Mouse (Mus musculus) liver, embryonic 14.5 days (tissue): ENCODE data around the gene Ptprn2. TPM values are rescaled to one million over a fixed set of nuclear protein-coding genes. Genes with fewer than 3 reads are reported as not detected.

Experiments used
- ATAC-seq: fragments of 200-750 bp; cut with Nextera tagmentation; 2 replicates; pipeline ENCODE4 v1.8.0; 2017; ENCODE audit warnings: moderate number of reproducible peaks, mild to moderate bottlenecking, moderate library complexity; ENCODE audit not compliant: insufficient read depth
- DNase-seq, 3 experiments: peaks; one replicate each; pipeline ENCODE4 v3.0.0-alpha.2; 2012 to 2013; ENCODE audit warnings: low read depth in 3 of 3, low spot score in 3 of 3
- H3K27ac ChIP-seq: fragments of 300-500 bp; sonication (generic); 2 replicates; pipeline ENCODE4 v1.5.1; 2014; ENCODE audit warnings: moderate library complexity, mild to moderate bottlenecking, control low read depth, inconsistent platforms
- H3K27me3 ChIP-seq: fragments of 300-500 bp; sonication (generic); 2 replicates; pipeline ENCODE4 v1.6.1; 2014; ENCODE audit warnings: mild to moderate bottlenecking, low read length, moderate library complexity; ENCODE audit not compliant: control insufficient read depth, insufficient read depth
- H3K36me3 ChIP-seq: fragments of 300-500 bp; sonication (generic); replicated peaks from 2 replicates; pipeline ENCODE4 v1.6.1; 2014; ENCODE audit warnings: low read depth; ENCODE audit not compliant: control insufficient read depth, insufficient read depth
- H3K4me1 ChIP-seq, 2 experiments: fragments of 200-500 bp in 1 of 2; fragments of 300-500 bp in 1 of 2; sonication (generic) in 1 of 2; replicated peaks; 2 replicates each; pipeline ENCODE4 v1.6.1; 2012 to 2014; ENCODE audit warnings: antibody characterized with exemption in 1 of 2, inconsistent platforms in 1 of 2, low read length in 1 of 2; ENCODE audit not compliant: control insufficient read depth in 2 of 2, insufficient read depth in 2 of 2
- H3K4me2 ChIP-seq: fragments of 300-500 bp; sonication (generic); 2 replicates; pipeline ENCODE4 v1.6.1; 2014; ENCODE audit warnings: low read depth, mild to moderate bottlenecking, control low read depth, moderate library complexity
- H3K4me3 ChIP-seq, 2 experiments: fragments of 200-500 bp in 1 of 2; fragments of 300-500 bp in 1 of 2; sonication (generic) in 1 of 2; 2 replicates each; pipeline ENCODE4 v1.5.1; 2012 to 2014; ENCODE audit warnings: low read depth in 2 of 2, low read length in 2 of 2, mild to moderate bottlenecking in 2 of 2, control low read depth in 1 of 2, inconsistent platforms in 1 of 2, moderate library complexity in 1 of 2; ENCODE audit not compliant: insufficient read depth in 1 of 2
- H3K9ac ChIP-seq: fragments of 300-500 bp; sonication (generic); replicated peaks from 2 replicates; pipeline ENCODE4 v1.6.1; 2014; ENCODE audit warnings: mild to moderate bottlenecking, control low read depth, moderate library complexity
- H3K9me3 ChIP-seq: fragments of 300-500 bp; sonication (generic); 2 replicates; pipeline ENCODE4 v1.6.1; 2016; ENCODE audit warnings: low read length, mixed read lengths; ENCODE audit not compliant: control insufficient read depth
- CTCF ChIP-seq: IDR thresholded peaks from 2 replicates; pipeline ENCODE4 v1.5.1; 2016; ENCODE audit warnings: antibody characterized with exemption, low read depth, control low read depth
- EP300 ChIP-seq: IDR thresholded peaks from 2 replicates; pipeline ENCODE4 v1.6.1; 2016; ENCODE audit warnings: antibody characterized with exemption, low read depth
- WGBS: fragments of 180-500 bp; shearing (Covaris S2); extraction: QIAGEN DNeasy Blood & Tissue Kit; methylation state at CpG from one replicate; pipeline ENCODE4 v1.1.7; 2014; ENCODE audit not compliant: insufficient replicate concordance; 5-methylcytosine and 5-hydroxymethylcytosine counted together
- polyA plus RNA-seq, 2 experiments: library from polyadenylated mRNA; depleted of rRNA in 1 of 2; stranded (reverse) in 1 of 2; unstranded in 1 of 2; fragments of >200 nt; fragmentation: Nextera tagmentation in 1 of 2; extraction: Ambion mirVana in 1 of 2; gene quantifications; 2 replicates each; pipeline versions ENCODE4 v1.2.1 to v1.2.3; 2012 to 2014

The Ptprn2 gene
- polyA plus RNA-seq, 2 experiments, result 0.04 TPM; not detected in 1

GRCm38 (mm10) chr12:116896651-116897050, 411.1 kb downstream of the Ptprn2 start:
- DNase-seq (no peak), ATAC-seq (no peak)
- Histone ChIP-seq H3K4me3 (no peak overlapping the region), H3K27me3 (no peaks in the 10 kb centered on the region), H3K9ac (no peak overlapping the region), H3K4me1 (no peaks in the 10 kb centered on the region), H3K9me3 (no peaks in the 10 kb centered on the region), H3K27ac (no peak overlapping the region), H3K4me2 (no peak overlapping the region), H3K36me3 (no peaks in the 10 kb centered on the region)
- 40% methylated on average over 2 of the region's 2 CpGs for WGBS
- TF ChIP-seq CTCF, result no peak
- no peak for TF ChIP-seq EP300

GRCm38 (mm10) chr12:116901773-116902172, 416.3 kb downstream of the Ptprn2 start:
- no peak for ATAC-seq
- no peak overlapping the region for H3K27ac ChIP-seq

GRCm38 (mm10) chr12:116907424-116907823, 421.9 kb downstream of the Ptprn2 start:
- Histone ChIP-seq H3K36me3 (no peaks in the 10 kb centered on the region), H3K9me3 (no peaks in the 10 kb centered on the region), H3K4me2 (no peak overlapping the region), H3K27ac (no peak overlapping the region), H3K9ac (no peak overlapping the region), H3K27me3 (no peaks in the 10 kb centered on the region), H3K4me1 (no peaks in the 10 kb centered on the region), H3K4me3 (no peak overlapping the region)
- DNase-seq (no peak), ATAC-seq (no peak)
- TF ChIP-seq EP300 (no peak), CTCF (no peak)
- 59% methylated on average over 1 of the region's 1 CpGs for WGBS

More at GRCm38 (mm10) chr12:116901773-116902172, 416.3 kb downstream of the Ptprn2 start:
- H3K4me1 ChIP-seq, result no peaks in the 10 kb centered on the region
- no peaks in the 10 kb centered on the region for H3K27me3 ChIP-seq
- no peaks in the 10 kb centered on the region for H3K9me3 ChIP-seq
- no peak overlapping the region for H3K4me3 ChIP-seq
- no peak overlapping the region for H3K9ac ChIP-seq
- H3K4me2 ChIP-seq, result no peak overlapping the region
- no peak for DNase-seq
- 50% methylated on average over 3 of the region's 3 CpGs for WGBS
- TF ChIP-seq EP300, result no peak
- TF ChIP-seq CTCF, result no peak
- no peaks in the 10 kb centered on the region for H3K36me3 ChIP-seq

GRCm38 (mm10) chr12:116908668-116909067, 423.1 kb downstream of the Ptprn2 start:
- Histone ChIP-seq H3K4me3 (no peak overlapping the region), H3K4me1 (no peaks in the 10 kb centered on the region), H3K27me3 (no peaks in the 10 kb centered on the region), H3K9ac (no peak overlapping the region), H3K9me3 (no peaks in the 10 kb centered on the region), H3K27ac (no peak overlapping the region), H3K4me2 (no peak overlapping the region), H3K36me3 (no peaks in the 10 kb centered on the region)
- no peak for ATAC-seq
- no peak for TF ChIP-seq CTCF
- TF ChIP-seq EP300, result no peak
- no peak for DNase-seq
- 43% methylated on average over 2 of the region's 2 CpGs for WGBS

- ATAC-seq, result no peak
- TF ChIP-seq CTCF, result no peak
- 58% methylated on average over 5 of the region's 5 CpGs for WGBS
- Histone ChIP-seq H3K27ac (no peak overlapping the region), H3K27me3 (no peaks in the 10 kb centered on the region), H3K4me3 (no peak overlapping the region), H3K9me3 (no peaks in the 10 kb centered on the region), H3K4me1 (no peaks in the 10 kb centered on the region), H3K36me3 (no peaks in the 10 kb centered on the region), H3K9ac (no peak overlapping the region), H3K4me2 (no peak overlapping the region)
- no peak for DNase-seq
Observed at GRCm38 (mm10) chr12:116916776-116917175, 431.3 kb downstream of the Ptprn2 start.
